Mouse (Mus musculus) megakaryocyte, adult 5-6 weeks (primary cell): ENCODE measurements around the gene Smurf2. TPM values are rescaled to one million over a fixed set of nuclear protein-coding genes. Genes with fewer than 3 reads are reported as not detected.

ENCODE experiments used
- ATAC-seq: 2 replicates; pipeline ENCODE4 v1.8.0; 2016; ENCODE audit warnings: mild to moderate bottlenecking, inconsistent platforms; ENCODE audit not compliant: poor library complexity, severe bottlenecking
- total RNA-seq, 2 experiments: library from RNA; stranded (forward) in 1 of 2; stranded (reverse) in 1 of 2; fragments of 153-499, 151-499 nt in 1 of 2; fragments of 221-1000, 200-1000 nt in 1 of 2; gene quantifications; 2 replicates each; pipeline versions ENCODE4 v1.2.3 to v1.2.4; 2015 to 2017

Gene Smurf2
- total RNA-seq, 2 experiments from 2014 or later = 28.6 to 38.5 TPM

GRCm38 (mm10) chr11:106908016-106908415 is 12.5 kb downstream of the Smurf2 start:
- ATAC-seq = no peak

DNA sequence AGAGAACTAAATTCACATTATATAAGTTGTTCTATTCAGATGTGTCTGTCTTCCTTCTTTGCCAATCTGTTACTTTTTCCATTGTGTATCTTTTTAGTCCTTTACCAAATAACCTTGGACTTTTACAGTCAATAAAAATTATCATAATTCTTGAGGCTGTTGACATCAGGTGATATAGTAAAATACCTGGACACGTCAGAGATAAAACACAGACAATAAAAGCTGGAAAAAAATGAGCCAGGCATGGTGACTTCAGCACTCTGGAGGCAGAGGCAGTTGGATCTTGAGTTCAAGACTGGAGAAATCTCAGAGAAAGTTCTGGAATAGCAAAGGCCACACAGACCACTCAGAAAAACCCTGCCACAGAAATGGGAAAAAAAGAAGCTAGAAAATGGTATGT is 13.3 kb downstream of the Smurf2 start:
- no peak for ATAC-seq

GRCm38 (mm10) chr11:106905707-106906106 is 14.8 kb downstream of the Smurf2 start:
- ATAC-seq = no peak

DNA sequence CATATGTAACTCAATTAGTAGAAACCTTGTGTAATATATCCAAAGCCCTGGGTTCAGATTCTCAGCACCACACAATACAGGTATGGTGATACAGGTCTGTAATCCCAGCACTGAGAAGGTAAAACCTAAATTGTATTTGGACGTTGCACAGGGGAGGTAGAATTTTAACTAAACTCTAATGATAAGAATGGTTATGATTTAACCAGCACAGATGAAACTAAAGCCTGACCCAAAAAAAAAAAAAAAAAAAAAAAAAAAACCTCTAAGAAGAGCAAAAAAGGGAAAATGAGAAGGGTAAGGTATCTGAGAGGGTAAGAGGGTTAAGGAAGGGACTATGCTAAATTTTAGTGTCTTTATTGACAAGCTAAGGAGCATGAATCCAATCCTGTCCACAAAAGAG is 20.7 kb downstream of the Smurf2 start:
- no peak for ATAC-seq

- ATAC-seq = no peak
These were observed 23.9 kb downstream of the Smurf2 start for GRCm38 (mm10) chr11:106896561-106897168.

DNA sequence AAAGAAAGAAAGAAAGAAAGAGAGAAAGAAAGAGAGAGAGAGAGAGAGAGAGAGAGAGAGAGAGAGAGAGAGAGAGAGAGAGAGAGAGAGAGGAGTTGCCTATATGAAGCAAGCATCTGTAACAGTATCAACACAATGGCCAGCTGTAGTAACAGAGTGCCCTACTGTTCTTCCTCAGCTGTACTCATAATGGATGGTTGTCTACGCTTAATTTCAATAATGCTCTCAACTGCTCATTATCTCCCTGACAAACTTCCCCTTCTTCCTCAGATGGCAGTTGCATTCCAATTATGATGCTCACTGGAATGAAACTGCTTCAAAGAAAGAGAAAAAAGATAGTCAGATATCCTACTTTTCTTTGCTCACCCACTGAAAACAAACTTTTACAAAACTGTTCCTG is 36.9 kb downstream of the Smurf2 start:
- ATAC-seq = no peak

DNA sequence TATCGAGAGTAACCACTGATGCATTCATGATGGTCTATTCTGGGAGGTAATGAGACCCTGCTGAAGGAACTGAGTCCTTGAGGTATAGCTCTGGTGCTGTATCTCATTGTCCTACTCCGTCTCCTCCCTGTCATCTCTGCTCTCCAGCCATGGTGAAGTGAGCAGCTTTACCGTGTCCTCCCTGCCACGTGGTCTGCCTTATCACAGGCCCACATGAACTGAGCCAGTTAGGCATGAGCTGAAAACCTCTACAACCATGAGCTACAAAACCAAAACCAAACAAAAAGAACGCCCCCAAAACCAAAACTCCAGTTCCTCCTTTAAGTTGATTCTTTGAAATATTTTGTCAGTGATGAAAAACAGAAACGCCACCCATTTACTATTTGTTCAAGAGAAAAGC is 47.9 kb downstream of the Smurf2 start:
- ATAC-seq = no peak

- ATAC-seq = no peak
These were observed 69.1 kb downstream of the Smurf2 start for GRCm38 (mm10) chr11:106851438-106851837.

- no peak for ATAC-seq
These were observed 78.5 kb downstream of the Smurf2 start for GRCm38 (mm10) chr11:106842002-106842401.

DNA sequence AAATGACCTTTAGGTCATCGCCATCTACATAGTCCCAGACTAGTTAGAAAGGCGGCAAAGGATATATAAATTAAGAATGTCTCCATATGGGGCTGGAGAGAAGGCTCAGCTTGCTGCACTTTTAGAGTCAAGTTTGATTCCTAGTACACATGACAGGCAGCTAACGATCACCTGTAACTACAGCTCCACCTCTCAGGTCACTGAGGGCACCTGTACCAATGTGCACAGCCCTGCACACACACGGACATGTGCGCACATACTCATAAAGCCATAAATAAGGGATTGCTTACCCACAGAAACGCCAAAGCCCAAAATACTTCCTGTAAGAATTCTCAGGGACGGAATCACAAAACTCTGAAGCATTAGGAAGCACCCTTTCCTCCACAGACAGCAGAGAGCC is 92.4 kb downstream of the Smurf2 start:
- ATAC-seq = no peak

DNA sequence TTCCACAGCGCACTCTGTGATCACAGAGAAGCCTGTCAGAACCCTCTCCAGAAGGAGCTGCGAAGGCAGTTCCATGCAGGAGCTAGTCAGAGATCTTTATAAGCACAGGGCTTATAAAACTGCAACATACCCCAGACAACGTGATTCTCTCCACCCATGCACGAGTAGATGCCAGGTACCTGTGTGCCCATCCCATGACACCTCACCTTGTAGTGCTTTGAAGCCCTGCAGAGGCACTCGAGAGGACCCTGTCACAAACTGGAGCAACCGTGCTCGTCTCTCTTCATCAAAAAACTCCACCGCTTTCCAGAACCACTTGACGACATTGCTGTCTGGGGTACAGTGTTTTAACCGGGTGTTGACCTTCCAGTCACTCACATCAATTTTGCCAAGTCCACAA is 96.1 kb downstream of the Smurf2 start:
- ATAC-seq = no peak

DNA sequence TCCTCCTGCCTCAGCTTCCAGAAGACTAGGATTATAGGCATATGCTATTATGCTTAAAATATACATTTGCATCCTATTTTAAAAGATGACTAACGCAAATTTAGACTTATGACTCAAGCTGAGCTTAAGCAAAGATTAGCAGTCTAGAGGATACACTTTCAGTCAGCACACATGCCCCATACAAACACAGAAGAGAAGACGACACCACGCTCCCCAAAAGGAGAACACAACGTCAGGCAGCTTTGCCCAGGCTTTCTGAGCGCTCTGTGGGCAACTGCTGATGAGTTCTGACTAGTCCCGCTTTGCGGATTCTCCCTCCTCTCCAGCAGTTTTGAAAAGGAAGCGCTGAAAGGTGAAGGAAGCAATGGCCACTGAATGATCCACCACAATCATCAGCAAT is 96.8 kb downstream of the Smurf2 start:
- ATAC-seq = no peak

- no peak for ATAC-seq
These were observed 97.6 kb downstream of the Smurf2 start for GRCm38 (mm10) chr11:106822911-106823310.

DNA sequence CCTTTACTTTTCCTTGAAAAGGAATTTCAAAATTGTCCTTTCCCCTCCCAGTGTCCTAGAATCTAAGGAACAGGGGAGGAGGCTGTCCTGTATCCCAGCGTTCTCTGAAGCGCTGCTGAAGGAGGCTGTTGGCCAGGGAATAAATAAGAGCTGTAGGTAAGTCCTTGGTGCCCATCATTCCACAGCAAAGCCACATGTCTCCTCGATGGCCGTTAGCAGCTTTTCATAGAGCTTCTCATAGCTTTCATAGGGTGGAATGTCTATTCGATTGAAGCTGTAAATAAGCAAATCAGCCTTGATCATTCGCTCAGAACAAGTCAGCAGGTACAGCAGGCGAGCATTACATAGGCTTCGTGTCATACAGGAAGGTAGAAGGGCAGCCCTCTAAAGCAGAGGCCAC is 98.0 kb downstream of the Smurf2 start:
- no peak for ATAC-seq

DNA sequence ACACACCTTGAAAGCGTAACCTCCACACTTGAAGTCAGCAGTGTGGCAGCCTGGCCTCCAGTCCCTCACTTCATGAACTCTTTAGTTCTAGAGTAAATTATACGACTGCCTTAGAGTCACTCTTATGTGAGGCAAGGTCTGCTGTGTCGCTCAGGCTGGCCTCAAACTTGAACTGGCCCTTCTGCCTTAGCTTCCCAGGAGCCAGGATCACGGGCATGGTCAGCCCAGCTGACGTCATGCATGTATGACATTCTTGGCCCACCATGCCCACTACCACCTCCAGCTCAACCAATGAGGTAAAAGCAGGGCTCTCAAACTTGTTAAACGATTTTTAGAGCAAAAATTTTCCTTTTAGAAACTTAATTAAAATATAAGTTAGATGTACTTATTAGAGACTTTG is 99.1 kb downstream of the Smurf2 start:
- ATAC-seq = no peak

GRCm38 (mm10) chr11:106820972-106821371 is 99.5 kb downstream of the Smurf2 start:
- ATAC-seq = peak; percentile 64

DNA sequence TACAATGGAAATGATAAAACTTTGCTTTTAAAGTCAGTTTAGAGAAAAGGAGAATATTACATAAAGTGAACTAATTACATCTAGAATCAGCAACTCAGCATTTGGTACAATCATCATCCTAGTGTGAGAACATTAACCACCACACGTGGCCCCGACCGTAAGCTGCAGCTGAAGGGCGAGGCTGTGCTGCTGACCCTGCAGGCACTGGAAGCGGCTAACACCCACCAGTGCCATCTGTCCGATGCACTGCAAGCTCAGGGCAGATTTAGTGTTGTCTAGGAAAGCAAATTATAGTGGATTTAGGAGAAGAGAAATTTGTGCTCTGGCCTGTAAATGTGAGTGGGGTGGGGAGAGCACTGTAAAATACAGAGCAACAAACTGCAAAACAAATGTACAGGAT is 100.3 kb downstream of the Smurf2 start:
- ATAC-seq = no peak

GRCm38 (mm10) chr11:106819595-106819994 is 100.9 kb downstream of the Smurf2 start:
- peak; percentile 88 for ATAC-seq

DNA sequence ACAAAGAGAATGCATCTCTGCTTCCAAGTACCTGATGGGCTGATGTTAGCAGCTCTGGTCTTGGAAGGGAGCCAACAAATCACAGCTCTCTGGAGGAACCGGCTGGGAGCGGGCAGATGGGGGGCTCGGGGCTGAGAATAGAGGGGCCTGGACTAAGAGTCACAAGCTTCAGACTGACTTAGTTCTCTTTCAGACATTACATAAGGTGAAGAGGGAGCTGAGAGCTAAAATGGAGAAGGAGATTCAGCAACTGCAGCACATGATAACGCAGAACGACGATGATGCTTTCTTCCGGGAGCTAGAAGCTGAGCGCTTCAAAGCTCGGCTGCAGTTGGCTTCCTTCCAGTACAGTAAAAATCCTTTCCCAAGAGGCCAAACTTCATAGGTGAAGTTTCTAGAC is 102.2 kb downstream of the Smurf2 start:
- no peak for ATAC-seq

DNA sequence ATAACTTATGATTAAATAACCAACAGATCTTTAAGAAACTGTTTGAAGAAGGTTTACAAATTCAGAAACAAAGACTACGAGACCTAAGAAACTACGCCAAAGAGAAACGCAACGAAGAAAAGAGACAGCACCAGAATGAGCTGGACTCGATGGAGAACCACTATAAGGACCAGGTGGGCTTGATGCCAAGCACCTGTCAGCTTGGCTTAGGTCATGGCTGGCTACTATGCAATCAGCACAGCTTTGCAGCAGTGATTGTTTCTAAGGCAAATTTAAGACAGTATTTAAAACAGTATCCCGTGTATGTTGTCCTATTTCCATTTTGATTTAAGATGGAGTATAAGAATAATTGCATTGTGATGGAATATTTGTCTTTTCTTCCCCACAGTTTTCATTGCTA is 102.7 kb downstream of the Smurf2 start:
- no peak for ATAC-seq

GRCm38 (mm10) chr11:106817156-106817555 is 103.4 kb downstream of the Smurf2 start:
- no peak for ATAC-seq

DNA sequence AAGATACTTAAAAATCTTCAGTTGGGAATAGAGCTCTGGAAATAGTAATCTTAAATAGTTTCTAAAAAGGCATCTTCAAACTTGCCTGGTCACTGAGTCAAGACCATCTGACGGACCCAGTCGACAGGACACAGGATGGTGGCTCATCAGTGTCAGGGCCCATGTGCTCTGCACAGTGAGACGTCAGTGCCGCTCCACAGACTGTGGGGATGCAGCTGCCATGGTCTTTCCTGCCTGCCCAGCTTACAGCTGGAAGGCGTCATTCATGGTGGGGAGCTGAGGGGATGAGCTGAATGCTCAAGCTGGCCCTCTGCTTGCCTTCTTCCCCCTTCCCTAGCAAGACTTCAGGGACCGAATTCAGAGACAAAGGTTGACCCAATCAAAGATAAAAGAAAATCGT is 104.2 kb downstream of the Smurf2 start:
- no peak for ATAC-seq

DNA sequence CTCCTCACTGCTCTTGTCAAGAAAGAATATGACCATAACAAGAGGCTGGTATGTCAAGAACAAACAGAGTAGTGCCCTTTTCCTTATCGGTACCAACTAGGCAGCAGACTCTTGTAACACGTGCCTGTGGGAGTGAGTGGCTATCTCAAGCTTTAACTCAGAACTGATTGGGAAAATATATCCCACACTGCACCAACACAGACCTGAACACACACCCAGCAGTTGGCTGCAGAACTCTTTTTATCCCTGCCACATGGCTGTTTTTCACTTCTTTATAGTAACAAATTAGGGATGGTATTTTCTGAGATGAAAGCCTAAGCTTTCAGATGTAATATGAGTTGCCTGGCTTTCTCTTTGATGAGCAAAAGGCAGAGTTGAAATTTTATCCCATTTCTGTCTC is 104.8 kb downstream of the Smurf2 start:
- no peak for ATAC-seq
